In genomic region chr11:35057791-35058190, GRCm38 (mm10) we compare ENCODE assay signal across 15 mouse cellular contexts.
A peak's percentile ranks its signal among the peaks of the same experiment; 100 is the strongest.
DNase-seq lines count a peak whose midpoint lies in the region.
"Had no signal": no experiment of that assay in that cellular context is flagged by ENCODE, and none has a peak within 500 bp of the region (broad histone marks: within the 10 kb centered on the region; RNA-seq: fewer than 3 reads in every experiment).

No protein-coding gene starts in this region.

- peak; percentile 63 for DNase-seq in heart, adult 11 months
- DNase-seq in heart, postnatal 4 days = no peak
- peak; percentile 5 for DNase-seq in left cerebral cortex, postnatal 36 days (ENCODE audit: low spot score in 2 of 2)
- no peak for DNase-seq in left cerebral cortex, postnatal 4 days
- DNase-seq in brain, adult 2 months (ENCODE audit: low read depth, low spot score) = peak; percentile 69
- DNase-seq in telencephalon, adult 2 months (ENCODE audit: low read depth, low spot score) = peak; percentile 40
- DNase-seq in c-Kit-positive CD71-positive TER-119-positive erythroid progenitor cells, embryonic 14.5 days (ENCODE audit: low spot score) = no peak
- DNase-seq: adrenal gland, adult 2 months; adrenal gland, postnatal 25 days; cerebellum, adult 11 months; cerebellum, adult 9-10 months; cerebellum, postnatal 25 days; gastrocnemius, postnatal 10 days; heart, adult 2 months; heart, postnatal 14 days had no signal

- intact Hi-C loops in left cerebral cortex, postnatal 36 days (cut with DNase I) = no loop called here
- intact Hi-C loops in left cerebral cortex, postnatal 4 days (cut with DNase I) = no loop called here

Comparison
In these comparisons a context has a peak if more than half of its experiments do, and no peak if none do; other contexts are left out.
1. DNase-seq: peak in heart, adult 11 months (single experiment), left cerebral cortex, postnatal 36 days (2 of 2), brain, adult 2 months (single experiment) and telencephalon, adult 2 months (single experiment); none in heart, postnatal 4 days (single experiment), left cerebral cortex, postnatal 4 days (single experiment) and c-Kit-positive CD71-positive TER-119-positive erythroid progenitor cells, embryonic 14.5 days (single experiment).